Mouse (Mus musculus): ENCODE data around the gene Syde2.
"Not testable (repeated sequence)": the region's sequence is repeated elsewhere in the genome, so short reads cannot be mapped to it uniquely, and the experiment has no call there.

Syde2 gene

DNA sequence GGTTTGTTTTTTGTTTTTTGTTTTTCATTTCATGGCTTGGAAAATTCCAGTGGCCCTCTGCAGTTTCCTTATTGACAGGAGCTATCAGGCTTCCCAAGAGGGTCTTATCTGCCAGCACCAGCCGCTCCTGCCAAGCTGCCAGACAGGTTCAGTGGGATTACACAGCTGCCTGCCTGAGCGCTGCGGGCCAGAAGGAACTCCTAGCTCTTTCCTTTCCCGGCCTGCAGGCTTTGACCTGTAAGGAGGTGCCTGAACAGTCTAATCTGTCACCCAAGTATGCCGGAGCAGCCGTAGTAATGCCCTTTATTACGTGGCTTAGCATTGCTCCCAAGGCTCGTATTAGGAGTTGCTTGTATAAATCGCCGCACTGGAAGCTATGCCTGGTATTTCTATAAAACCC is 23.2 kb upstream of the Syde2 start:
- intact Hi-C loops (cut with DNase I) = no loop called here

DNA sequence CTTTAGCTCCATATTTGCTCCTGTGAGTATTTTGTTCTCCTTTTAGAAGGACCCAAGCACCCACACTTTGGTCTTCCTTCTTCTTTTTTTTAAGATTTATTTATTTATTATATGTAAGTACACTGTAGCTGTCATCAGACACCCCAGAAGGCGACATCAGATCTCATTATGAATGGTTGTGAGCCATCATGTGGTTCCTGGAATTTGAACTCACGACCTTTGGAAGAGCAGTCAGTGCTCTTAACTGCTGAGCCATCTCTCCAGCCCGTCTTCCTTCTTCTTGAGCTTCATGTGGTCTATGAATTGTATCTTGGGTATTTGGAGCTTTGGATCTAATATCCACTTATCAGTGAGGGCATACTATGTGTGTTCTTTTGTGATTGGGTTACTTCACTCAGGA is 22.1 kb upstream of the Syde2 start:
- intact Hi-C loops (cut with DNase I) = not testable (repeated sequence)

DNA sequence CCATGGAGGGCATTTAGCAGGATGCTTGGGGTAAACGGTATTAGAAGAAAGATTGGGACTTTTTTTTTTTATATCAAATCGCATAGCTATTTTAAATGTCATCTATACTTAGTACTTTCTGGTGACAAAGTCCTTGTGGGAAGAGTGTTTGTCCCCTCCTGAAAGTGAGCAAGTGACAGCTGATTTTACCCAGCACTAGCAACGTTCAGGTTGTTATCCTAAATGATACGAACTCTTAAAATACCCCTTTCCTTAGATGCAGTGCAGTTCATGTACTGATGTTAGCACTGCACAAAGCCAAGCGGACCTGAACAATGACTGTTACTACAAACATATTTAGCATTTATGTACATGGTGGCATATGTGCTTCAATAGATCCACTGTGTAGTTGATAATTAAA is 20.9 kb upstream of the Syde2 start:
- intact Hi-C loops (cut with DNase I) = no loop called here

DNA sequence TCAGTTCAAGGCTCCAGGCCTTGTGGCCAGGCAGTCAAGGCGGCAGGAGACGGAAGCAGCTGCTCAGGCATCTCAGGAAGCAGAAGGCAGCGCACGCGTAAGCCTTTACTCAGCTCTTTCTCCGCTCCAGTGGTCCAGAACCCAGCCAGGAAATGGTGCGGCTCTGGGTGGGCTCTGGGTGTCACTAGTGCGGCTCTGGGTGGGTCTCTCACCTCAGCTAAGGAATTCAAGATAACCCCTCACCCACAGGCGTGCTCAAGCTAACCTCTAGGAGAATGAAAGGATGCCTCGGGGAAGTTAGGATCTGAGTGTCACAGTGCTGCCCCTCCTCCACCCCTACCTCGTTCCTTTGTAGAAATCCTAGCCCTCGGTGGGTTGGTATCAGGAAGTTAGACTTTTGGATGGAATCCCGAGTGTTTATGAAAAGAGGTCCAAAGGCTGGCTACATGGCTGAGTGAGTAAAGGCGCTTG is 18.6 kb upstream of the Syde2 start:
- intact Hi-C loops (cut with DNase I) = no loop called here

DNA sequence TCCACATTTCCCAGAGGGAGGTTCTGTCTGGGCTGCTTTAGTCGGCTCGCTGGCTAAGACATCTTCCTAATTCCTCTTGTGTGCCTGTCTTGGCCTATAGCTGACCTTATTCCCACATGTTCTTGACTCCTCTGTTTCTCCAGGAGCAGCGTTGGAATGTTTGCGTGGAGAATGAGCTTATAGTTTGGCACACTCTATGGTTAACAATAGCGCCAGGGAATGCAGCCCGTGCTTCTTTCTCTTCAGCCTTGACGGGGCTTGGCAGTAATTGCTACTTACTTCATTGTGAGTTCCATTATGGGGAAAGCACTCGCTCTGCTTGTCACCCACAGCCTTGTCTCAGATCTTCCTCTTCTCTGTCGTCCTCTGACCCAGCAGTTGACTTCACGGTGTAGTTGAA is 16.2 kb upstream of the Syde2 start:
- intact Hi-C loops (cut with DNase I) = no loop called here

DNA sequence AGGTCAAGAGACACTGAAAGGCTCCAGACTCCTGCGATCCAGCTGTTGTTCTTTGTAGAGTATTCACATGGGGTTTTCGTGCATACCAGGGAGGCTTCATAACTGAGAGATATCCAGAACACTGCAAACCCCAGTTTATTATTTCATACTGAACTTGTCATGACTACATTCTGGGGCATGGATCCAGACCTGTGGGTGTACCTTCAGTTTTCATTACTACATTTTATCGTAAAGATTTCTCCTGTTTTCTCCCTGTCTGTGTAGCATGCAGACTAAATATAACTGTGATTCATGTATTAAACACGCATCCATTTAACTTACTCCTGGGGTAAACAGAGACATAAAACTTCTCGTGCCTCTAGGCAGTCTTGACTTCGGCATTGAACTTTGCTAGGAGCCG is 12.7 kb upstream of the Syde2 start:
- intact Hi-C loops (cut with DNase I) = no loop called here

DNA sequence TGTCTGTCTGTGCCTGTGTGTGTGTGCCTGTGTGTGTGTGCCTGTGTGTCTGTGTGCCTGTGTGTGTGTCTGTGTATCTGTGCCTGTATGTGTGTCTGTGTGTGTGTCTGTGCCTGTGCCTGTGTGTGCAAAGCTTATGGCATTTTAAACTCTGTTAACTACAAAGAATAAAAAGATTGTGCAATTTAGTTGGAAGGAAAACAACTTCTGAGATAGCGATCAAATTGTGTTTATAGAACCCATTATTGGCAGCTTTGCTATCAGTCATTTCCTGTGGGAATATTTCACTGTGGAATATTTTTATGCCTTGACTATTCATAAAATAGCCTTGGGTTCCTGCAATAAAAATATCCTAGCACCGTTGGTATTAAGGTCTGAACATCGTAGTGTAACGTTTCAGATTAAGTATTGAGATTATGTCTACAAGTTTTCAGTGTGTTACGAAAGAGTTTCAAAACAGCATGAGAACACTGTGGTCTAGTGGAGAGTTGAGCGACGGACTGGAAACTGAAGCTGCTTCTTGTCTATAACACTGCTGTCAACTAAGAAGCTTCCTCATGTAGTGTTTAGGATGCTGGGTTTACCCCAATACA is 2.2 kb upstream of the Syde2 start:
- intact Hi-C loops (cut with DNase I) = no loop called here

DNA sequence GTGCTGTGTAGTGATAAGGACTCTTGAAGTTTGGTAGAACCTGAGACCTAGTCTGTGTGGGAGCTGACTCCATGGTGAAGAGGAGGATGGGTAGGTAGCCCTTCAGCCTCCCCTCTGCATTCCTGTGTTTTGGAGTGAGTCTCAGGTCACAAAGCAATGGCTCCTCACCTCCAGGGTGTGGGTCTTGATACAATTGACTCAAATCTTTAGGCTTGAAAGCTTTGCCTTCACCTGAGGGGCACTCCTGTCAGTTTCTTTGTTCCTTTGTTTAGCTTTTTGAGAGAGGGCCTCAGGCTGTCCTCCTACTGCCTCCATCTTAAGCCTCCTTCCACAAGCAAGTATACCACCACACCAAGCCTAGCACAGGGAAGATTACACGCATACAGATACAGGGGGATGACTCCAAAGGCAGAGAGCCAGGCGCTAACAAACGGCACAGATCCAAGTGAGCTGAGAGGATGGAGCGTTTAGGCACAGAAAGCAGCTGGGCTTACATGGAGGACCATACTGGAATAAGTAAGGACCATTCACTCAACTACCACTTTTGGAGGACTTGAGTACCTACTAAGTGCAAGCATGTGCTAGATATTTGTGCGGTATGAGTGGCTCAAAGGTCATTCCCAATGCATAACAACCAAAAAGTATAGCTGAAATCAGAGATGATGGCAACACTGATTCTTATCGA is 1.2 kb upstream of the Syde2 start:
- intact Hi-C loops (cut with DNase I) = no loop called here

DNA sequence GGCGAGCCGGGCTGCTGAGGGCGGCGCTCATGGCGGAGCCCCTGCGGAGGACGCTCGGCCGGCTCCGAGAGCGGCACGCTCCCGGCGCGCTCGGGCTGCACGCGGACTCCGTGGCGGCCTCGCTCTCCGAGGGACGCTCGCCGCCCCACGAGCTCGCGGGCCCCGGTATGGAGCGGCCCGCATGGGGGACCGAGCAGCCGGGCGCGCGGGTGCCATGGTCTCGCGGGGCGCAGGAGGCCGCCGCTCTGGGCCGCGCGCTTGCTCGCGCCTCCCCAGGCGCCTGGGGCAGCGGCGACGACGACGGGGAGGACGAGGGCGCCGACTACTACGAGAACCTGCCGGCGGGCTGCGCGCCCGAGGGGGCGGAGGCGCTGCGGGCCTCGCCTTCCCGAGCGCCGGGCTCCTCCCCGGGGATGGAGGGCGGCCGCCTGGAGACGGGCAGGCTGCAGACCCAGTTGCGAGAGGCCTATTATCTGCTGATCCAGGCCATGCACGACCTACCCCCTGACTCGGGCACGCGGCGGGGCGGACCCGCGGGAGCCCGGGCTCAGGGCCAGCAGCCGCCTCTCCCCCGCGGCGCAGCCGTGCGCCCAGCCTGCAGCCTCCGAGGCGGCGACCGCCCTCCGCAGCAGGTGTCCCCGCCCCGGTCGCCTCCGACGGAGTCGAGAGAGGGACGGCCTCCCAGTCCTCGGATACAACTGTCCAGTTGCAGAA is 457 bp downstream of the Syde2 start:
- intact Hi-C loops (cut with DNase I) = no loop called here

DNA sequence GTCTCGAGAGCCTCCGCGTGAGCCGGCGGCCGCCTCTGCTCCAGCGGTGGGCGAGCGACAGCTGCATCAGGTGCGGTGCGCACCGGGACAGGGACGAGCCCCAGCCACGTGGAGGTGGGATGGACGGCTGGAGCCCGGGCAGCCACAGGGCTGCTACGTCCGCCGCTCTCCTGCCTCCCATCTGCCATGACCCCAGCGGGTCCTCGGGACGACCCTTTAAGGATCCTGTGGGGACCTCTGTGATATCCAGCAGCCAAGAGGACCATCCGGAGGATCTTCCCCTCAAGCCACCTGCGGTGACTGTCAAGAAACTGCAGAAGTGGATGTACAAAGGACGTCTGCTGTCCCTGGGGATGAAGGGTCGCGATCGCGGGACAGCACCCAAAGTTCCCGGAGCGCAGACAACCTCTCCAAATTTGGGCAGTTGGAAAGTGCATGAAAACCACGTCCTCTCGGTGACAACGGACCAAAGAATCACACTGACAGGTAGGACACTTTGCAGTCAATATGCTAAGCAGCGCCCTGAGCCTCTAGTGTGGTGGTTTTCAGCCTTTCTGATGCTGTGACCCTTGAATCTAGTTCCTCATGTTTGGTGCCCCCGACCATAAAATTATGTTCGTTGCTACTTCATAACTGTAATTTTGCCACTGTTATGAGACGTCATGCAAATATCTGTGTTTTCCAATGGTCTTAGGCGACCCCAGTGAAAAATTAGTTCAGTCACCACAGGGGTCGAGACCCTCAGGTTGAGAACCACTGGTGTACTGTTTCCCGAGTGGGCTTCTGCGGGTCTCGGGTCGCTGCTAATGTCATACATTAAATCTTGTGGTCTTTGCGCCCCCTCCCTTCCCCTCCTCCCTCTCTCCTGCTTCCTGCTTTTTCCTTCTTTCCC is 1.3 kb downstream of the Syde2 start:
- intact Hi-C loops (cut with DNase I) = no loop called here

DNA sequence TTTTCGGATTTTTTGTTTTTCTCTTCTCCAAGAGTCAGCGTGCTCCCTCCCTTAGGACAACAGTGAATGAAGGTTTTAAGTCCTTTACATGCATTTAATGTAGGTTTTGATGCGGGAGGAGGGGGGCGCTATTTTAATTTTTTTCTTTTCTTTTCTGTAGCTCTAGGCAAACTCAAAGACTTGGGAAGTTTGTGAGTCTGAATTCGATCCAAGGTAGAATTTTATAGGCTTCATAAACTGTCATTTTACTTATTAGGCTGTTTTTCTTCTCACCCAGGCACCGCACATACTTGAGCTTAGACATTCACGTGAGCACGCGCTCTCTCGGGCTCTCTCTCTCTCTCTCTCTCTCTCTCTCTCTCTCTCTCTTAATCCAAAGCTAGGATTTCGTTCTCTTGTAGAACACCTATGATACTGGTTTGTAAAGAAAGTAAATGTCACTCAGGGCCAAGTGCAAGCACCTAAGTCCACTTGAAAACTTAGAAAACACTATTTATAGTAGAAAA is 2.0 kb downstream of the Syde2 start:
- intact Hi-C loops (cut with DNase I) = loop anchor here (10.0 kb wide), 1 partner anchor 45 kb away; no protein-coding TSS in a partner anchor

DNA sequence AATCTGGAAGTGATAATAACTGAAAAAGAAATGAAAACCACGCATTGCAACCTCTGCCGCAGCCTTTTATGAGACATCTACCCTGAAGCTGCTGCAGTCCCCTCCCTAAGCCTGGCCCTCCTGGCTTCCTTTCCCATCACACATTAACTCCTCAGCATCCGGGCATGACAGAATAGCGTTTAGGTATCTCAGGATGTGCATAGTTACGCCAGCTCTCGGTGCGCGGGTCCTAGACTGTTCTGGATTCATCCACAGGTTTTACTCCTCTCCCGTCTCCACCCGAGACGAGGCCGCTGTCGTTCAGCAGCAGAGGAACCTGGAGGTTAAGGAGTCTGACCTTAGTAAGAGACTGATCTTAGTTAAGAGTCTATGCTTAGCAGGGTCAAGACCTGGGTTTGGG is 3.5 kb downstream of the Syde2 start:
- intact Hi-C loops (cut with DNase I) = loop anchor here (10.0 kb wide), 1 partner anchor 46 kb away; no protein-coding TSS in a partner anchor

DNA sequence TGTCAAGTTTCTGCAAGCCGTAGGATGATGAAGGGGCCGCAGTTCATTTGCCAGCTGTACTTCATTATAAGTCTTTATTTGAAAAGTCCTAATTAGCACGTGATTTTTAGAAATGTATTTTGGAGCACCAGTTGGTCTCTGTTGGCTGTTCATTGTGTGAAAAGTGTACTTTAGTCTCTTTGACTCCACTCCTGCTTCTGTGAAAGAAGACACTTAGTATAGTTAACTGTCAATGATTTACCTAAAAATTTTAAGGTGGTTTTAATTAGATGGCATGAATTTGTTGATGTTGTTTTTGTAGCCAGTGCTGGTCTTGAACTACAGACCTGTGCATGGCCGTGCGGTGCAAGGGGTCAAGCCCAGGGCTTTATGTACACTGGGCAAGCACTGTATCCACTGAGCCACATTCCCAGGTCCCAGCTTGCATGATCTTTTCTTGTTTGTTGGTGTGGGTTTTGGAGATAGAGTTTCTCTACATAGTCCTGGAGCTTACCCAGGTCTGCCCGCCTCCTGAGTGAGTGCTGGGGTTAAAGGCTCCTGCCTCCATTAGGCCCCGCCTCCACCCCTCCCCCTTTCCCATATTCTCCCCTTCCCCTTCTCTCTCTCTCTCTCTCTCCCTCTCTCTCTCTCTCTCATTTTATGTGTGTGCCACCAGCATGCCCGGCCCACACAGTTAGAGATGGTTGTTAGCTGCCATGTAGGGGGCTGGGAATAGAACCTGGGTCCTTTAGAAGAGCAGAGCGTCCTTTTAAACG is 4.5 kb downstream of the Syde2 start:
- intact Hi-C loops (cut with DNase I) = loop anchor here (10.0 kb wide), 1 partner anchor 47 kb away; no protein-coding TSS in a partner anchor

DNA sequence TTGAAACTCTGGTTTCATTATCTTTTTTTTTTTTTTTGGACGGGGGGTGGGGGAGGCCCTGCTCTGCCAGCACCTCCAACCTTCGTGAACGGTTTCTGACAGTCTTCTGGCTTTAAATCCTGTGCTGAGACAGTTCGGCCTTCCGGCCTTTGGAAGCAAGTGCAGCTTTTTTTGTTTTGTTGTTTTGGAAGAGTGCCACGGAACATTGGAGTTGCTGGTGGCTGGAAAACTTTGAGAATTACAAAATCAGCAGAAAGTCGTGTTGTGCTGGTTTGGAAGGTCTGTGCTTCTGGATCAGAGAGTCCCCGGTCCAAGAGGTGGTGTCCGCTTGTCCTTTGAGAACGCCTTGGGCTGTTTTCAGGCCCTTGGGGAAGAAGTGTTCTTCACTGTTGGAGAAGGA is 5.1 kb downstream of the Syde2 start:
- intact Hi-C loops (cut with DNase I) = loop anchor here (10.0 kb wide), 1 partner anchor 48 kb away; no protein-coding TSS in a partner anchor

DNA sequence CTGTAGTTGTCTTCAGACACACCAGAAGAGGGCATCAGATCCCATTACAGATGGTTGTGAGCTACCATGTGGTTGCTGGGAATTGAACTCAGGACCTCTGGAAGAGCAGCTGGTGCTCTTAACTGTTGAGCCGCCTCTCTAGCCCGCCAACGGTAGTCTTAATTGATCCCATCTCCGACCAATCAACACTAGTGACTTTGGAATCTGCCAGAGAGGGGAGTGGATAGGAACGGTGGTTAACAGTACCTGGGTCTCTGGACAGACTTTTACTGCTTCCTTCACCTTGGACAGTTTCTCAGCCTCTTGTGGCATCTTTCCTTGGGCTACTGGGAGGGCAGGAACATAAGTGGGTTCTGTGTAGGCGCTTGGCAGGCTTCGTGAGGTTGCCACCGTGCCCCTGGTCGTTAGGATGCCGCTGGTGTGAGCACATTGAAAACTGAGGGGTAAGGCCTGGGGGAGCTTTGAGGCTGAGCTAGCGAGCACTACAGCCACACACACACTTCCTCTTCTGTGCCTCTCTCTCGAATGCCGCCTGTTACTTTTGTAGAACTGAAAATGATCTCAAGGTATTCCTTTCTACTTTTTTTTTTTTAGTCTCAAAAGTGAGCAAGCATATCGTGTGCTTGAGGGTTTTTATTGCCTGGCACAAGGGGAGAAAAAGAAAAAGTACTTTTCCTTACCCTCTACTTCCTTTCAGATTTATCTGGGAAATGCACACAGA is 6.0 kb downstream of the Syde2 start:
- intact Hi-C loops (cut with DNase I) = loop anchor here (10.0 kb wide), 1 partner anchor 49 kb away; no protein-coding TSS in a partner anchor

DNA sequence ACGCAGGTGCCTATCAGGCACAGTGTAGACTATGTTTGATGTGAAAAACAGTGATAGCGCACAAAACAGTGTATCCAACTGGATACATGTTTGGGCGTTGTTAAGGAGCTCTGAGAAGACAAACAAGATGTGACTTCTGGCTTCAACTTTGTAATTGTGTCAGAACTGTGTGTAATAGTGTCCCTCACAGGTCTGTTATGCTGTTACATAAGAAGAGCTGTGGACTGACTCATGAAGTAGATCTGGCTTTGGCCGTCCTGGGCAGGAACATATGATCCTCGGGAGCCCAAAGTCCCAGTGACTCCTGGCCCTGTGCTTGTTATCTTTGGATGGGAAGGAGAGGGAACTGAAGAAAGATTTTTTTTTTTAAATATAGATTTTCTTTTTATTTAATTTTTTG is 7.8 kb downstream of the Syde2 start:
- intact Hi-C loops (cut with DNase I) = loop anchor here (10.0 kb wide), 1 partner anchor 51 kb away; no protein-coding TSS in a partner anchor

DNA sequence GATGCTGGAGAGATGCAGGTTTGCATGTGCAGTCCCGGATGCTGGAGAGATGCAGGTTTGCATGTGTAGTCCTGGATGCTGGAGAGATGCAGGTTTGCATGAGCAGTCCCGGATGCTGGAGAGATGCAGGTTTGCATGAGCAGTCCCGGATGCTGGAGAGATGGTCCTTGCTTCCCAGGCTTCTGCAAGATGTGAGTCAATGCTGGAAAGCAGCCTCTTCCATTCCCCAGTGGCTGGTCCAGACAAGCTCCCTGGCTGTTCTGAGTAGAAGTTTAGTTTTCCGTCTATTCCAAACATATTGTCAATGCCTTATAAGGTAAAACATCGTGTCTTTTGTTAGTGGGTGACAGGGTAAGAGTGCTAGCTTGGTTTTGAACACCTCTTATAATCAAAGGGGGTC is 8.9 kb downstream of the Syde2 start:
- intact Hi-C loops (cut with DNase I) = loop anchor here (10.0 kb wide), 1 partner anchor 52 kb away; no protein-coding TSS in a partner anchor

DNA sequence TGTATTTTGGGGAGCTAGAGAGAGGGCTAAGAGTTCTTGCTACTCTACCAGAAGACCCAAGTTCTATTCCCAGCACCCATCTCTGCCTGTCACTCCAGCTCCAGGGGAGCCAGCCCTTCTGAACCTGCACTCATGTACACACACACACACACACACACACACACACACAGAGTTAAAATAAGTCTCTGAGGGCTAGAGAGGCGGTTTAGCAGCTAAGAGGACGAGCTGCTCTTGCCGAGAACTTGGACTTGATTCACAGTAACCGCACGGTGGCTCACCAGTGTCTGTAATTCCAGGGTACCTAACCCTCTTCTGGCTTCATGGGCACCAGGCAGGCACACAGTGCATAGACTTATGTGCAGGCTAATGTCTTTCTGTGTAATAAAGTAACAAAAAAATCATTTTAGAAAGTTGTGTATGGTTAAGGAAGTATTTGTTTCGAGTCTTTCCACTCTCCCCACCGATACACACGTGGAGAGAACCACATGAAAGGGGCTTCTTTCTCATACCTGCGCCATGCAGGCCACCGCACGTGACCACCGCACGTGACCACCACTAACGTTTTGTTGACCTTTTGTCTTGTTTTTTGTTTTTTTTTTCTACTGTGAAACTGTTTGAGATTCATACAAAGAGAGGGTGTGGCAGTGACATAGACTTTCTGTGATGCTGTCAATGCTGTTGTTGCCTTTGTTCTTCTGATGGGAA is 16.8 kb downstream of the Syde2 start:
- intact Hi-C loops (cut with DNase I) = no loop called here

DNA sequence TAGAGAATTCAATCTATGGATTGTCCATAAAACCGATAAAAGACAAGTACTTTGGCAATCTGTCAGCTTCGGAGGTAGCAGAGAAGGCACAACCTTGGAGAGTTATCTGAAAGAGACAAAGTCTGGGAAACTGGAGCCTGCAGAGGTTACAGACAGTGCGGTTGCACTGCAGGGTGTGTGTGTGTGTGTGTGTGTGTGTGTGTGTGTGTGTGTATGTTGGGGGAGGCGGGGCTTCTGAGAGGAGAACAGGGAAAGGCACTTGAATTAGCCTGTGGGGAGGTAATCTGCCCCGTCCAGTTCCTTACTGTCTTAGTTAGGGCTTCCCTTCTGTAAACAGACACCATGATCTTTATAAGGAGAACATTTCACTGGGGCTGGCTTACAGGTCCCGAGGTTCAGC is 20.2 kb downstream of the Syde2 start:
- intact Hi-C loops (cut with DNase I) = no loop called here
